Mouse (Mus musculus) adrenal gland, postnatal 10 days (tissue): Measurements from ENCODE around the gene March9. TPM values are rescaled to one million over a fixed set of nuclear protein-coding genes. Genes with fewer than 3 reads are reported as not detected.
"Not testable (repeated sequence)": the region's sequence is repeated elsewhere in the genome, so short reads cannot be mapped to it uniquely, and the experiment has no call there.

Source experiments
- DNase-seq: peaks from one replicate; pipeline ENCODE4 v3.0.0; 2021; ENCODE audit warnings: mixed read lengths
- total RNA-seq, 2 experiments: library from RNA; stranded (reverse); gene quantifications; 2 replicates each; pipeline ENCODE4 v1.2.3; 2021

Gene March9
- total RNA-seq, 2 experiments from 2014 or later: 6.5 to 6.9 TPM

- DNase-seq: no peak
Observed at GRCm38 (mm10) chr10:127062503-127062902, 2.5 kb upstream of the March9 start.

- DNase-seq: not testable (repeated sequence)
Observed at GRCm38 (mm10) chr10:127062101-127062500, 2.1 kb upstream of the March9 start.

DNA sequence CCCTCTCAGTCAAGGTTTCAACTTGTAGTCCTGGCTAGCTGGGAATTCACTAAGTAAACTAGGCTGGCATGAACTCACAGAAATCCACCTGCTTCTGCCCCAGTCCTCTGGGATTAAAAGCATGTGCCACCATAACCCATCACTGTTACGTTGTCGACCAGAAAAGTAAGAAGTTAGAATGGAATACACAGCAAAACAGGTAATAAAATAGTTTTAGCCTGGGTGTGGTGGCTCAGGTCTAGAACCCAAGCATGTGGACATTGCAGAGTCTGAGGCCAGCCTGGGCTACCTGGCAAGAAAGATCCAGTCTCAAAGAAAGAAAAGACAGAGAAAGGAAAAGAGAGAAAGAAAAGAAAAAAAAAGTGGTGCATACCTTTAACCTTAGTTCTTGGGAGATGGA is 1.5 kb upstream of the March9 start:
- DNase-seq: no peak

DNA sequence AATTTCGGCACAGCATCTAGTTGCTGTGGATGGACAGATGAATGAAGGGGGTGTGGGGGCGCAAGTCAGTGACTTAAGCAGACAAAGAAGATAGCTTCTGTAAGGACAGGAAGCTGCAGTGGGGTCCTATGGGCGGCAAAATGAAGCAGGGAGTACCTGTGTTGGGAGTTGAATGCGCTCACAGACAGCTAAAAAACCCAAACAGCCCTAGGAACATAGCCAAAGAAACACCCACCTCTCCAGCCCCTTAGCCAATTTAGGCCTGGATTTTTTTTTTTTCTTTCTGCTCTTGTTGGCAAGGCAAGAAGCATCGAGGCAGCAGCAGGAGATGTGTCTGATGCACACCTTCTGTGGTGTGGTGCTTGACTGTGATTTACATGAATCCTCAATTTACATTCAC is 1.1 kb upstream of the March9 start:
- no peak for DNase-seq

DNA sequence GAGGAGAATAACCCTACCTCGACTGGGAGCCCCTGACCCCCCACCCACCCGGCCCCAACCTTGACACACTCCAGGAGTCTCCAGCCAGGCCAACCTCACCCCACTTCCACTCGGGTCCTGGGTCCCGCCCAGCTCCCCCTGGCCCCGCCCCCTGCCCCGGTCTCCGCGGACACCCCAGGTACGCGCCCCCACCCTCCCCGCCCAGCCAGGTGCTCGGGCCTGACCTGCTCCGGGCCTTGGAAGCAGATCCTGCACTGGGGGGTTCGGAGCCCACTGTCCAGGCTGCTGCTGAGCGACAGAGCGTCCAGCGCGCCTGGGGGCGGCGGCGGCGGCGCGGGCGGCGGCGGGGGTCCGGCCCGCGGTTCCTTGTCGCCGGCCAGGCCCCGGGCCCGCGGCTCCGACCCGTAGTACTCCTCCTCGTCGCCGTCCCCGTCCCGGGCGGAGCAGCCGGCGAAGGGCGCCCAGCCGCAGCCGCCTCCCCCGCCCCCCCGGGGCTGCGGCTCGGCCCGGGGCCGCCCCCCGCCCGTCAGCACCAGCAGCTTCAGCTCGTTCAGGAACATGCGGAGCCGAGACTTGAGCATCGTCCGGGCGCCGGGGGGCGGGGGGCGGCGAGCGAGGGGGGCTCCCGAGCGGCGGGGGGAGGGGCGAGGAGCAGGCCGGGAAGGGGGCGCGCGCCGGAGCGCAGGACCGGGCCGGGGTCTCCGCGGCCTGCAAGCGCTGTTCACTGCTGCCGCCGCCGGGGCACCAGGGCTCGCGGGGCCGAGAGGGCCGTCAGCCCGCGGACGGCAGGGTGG is 613 bp downstream of the March9 start:
- DNase-seq: no peak

- DNase-seq: no peak
Observed at GRCm38 (mm10) chr10:127058708-127059107, 1.3 kb downstream of the March9 start.

DNA sequence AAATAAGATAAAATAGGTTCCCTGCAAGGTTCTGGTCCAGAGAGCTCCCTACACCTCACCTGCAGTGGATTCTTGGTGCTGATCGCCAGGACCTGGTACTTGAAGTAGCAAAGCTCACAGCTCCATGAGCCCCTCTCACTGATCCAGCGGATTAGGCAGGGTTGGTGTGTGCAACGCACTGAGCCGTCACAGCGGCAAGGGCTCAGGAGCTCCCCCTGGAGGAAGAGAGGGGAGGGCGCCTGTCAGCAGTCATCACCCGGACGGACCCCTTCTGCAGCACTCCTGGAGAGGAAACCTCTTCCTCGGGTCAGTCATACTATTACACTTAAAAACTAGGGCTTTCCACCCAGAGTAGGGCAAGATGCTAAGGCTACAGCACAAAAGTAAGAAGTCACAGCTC is 1.8 kb downstream of the March9 start:
- DNase-seq: peak; percentile 88

- DNase-seq: no peak
Observed at GRCm38 (mm10) chr10:127056490-127056889, 3.5 kb downstream of the March9 start.

- no peak for DNase-seq
Observed at GRCm38 (mm10) chr10:127055406-127055805, 4.6 kb downstream of the March9 start.

DNA sequence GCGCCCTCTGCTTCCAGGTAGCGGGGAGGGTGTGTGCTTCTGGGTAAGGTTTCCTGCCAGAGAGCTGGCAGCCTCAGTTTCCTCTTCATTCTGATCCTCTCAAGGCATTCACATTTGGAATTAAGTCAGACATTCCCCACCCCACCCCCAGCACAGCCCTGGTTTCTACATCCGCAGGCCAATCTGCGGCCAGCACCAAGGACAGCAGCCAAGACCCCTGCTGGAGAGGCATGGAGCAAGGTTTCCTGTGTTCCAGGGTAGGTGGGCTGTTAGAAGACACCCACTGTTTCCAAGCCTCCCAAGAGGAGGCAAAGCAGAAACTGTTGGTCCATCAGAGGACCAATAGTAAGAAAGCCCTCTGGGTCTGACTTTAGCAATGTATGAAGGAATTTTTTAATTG is 5.3 kb downstream of the March9 start:
- DNase-seq: peak; percentile 30

GRCm38 (mm10) chr10:127050119-127050474 is 9.9 kb downstream of the March9 start:
- DNase-seq: no peak

DNA sequence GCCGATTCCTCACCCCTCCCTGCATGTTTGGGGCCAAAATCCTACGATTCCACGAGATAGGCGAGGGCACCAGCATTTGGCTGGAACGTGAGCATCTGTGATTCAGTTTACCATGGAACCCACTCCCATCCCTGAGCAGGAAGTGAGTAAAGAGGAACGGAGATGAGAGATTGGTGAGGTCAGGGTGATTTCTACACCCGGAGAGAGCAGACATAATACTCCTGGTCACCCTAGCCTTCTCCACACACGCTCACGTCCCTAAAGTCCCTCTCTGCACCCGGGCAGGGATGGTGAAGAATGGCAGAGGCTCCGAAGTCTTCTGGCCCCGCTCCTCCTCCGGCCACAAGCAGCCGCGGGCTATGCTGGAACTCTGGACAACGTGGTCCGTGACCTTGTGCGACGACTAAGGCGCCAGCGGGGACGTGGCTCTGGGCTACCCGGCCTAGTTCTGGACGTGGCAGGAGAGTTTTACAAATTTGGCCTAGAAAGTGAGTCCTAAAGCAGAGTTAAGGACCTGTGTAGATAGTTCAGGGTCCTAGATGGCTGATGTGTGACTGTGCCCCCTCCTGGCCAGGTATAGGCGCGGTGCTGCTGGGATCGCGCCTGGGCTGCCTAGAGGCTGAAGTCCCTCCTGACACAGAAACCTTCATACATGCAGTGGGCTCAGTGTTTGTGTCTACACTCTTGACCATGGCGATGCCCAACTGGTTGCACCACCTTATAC is 10.4 kb downstream of the March9 start:
- DNase-seq: no peak

GRCm38 (mm10) chr10:127048608-127049394 is 11.2 kb downstream of the March9 start:
- DNase-seq: no peak

DNA sequence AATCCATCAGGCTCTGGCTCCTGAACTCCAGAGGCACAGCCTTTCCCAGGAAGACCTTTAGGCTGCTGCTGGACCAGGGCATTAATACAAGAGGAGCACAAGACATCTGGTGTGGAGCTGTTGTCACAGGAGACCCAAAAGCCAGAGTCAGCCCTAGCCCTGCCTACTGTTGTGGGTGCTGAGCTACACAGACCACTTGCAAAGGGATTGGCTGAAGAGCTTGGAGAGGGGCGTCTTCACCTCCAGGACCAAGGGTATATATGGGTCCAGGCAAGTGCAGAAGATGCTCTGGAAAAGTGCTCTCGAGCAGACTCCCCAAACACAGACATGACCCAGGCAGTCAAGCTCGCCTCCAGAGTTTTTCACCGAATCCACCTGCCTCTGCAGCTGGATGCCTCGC is 12.0 kb downstream of the March9 start, which contains the start of gene Cyp27b1:
Gene Cyp27b1, plus strand, starts transcription at position 297 of the 400 bp plus-strand sequence.
- DNase-seq: no peak

DNA sequence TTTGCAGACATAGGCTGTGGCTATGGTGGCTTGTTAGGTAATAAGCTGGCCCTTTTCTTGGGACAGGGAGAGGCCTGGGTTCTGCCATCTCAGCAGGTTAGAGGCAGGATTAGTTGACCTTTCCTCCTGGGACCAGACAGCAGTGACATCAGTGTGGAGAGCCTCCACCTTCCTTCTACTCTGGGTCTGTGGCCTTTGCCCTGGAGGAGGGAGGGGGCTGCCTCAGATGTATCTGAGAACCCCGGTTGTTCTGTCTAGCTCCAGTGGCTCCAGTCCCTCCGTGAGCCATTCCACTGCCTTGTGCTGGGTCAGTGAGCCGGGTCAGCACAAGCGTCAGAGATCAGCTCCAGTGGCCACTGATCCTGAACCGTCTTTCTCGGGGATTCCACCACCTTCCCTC is 16.8 kb downstream of the March9 start:
- no peak for DNase-seq

DNA sequence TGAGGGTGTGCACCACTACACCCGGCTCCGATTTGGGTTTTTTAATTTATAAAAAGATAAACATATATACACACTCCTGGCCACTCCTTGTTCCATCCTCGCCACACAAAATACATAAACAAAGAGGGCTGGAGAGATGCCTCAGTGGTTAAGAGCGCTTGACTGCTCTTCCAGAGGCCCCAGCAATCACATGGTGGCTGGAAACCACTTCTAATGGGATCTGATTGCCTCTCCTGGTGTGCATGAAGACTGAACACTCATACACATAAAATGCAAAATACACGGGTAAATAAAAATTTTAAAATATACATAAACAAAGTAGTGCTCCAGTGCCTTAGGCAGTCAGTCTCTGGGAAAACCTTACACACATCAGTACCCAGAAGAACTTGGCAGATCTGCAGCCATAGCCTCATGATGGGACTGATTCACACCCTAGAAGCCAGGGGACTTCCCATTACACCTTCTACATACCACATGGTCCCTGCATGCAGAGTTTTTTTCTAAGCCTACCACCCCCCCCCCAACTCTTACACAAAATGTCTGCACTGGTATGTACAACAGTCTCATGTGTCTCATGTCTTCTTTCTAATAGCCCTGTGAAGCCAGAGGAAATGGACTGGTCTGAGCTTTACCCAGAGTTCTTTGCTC is 17.4 kb downstream of the March9 start:
- no peak for DNase-seq

DNA sequence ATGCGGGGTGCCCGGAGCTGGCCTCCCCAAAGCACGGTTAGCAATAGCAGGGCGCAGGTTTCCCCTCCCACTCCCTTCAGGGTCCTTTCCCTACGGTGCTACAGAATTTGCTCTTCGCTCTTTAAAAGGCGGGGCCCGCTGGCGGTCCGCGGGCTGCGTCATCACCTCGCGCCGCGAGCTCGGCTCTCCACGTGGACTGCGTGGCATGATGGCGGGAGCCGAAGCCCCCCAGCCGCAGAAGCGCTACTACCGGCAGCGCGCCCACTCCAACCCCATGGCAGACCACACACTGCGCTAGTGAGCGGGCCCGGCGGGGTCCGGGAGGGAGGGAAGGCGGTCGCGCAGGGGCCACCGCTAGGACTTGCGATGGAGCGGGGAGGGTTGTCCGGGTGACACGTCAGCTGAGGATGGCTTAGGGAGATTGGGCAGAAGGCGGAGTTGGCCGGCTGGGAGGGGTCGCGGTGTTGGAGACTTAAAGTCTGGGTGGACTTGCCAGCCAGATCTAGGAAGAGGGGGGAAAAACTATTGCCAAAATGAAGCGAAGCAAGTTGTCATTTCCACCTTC is 18.1 kb downstream of the March9 start:
- DNase-seq: peak; percentile 92

DNA sequence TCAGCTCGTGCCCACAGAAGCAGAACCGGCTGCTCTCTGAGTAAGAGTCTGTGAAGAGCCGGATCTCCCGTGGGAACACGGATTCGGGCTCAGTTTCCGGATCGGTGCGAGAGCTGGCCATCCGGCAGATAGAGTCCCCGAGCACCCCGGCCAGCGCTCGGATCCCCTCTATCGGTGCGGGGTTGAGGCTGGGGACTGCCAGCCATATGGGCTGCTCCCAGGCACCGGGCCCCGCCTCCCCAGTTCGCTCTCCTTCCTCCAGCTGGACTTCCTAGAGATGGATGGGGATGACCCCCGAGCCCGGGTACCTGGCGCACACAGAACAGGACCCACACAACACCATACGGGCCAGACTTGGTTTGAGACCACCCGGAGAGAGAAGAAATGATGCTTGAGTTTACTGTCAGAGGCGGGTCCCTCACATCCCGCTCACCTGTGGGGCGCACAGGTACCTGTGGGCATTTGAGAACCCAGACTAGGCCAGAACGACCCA is 18.7 kb downstream of the March9 start, which contains the start of the genes Mettl1 and Eef1akmt3:
Gene Mettl1, plus strand, starts transcription at position 141 of the 493 bp plus-strand sequence.
Gene Eef1akmt3, minus strand, starts transcription at position 240 of the 493 bp plus-strand sequence.
- peak; percentile 56 for DNase-seq

DNA sequence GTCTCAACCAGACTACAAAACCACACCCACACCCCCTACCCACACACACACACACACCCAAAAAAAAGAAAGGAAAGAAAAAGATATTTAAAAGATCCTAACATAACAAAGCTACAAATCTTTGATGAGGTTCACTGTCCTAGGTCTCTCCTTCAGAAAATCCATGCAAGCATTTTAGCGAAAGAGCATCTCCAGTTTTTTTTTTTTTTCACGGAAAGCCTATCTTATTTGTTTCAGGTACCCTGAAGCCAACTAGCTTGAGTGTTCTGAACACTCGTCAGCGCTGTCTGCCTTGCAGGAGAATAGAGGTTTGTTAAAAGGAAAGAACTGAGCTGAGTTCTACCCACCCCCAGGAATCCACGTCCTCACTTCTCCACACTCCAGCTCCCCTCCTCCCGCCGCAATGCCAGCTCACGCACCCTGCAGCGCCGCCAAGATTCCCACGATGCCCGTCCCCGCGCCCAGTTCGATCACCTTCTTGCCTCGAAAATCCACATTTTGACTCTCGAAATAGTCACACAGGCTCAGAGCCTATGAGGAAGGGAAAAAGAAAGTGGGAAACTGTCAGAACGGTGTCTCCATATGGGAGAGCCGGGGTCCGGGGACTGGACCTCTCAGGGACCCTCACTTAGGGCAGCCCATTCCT is 19.3 kb downstream of the March9 start:
- DNase-seq: no peak

- DNase-seq: no peak
Observed at GRCm38 (mm10) chr10:127037641-127038040, 22.3 kb downstream of the March9 start.

- DNase-seq: no peak
Observed at GRCm38 (mm10) chr10:127036273-127036672, 23.7 kb downstream of the March9 start.
